Mouse (Mus musculus) v-Abl transformed pro-B cells (cell line): ENCODE results near the gene Slc22a21.
"Not testable (repeated sequence)": the region's sequence is repeated elsewhere in the genome, so short reads cannot be mapped to it uniquely, and the experiment has no call there.

Experiments used
- in situ Hi-C, 2 experiments: fragments of 400-800 bp; cut with MboI; formaldehyde crosslinking; loops; one replicate each; pipeline ENCODE4 v1.15.1; 2025; ENCODE audit not compliant: unreplicated experiment in 2 of 2

The Slc22a21 gene

DNA sequence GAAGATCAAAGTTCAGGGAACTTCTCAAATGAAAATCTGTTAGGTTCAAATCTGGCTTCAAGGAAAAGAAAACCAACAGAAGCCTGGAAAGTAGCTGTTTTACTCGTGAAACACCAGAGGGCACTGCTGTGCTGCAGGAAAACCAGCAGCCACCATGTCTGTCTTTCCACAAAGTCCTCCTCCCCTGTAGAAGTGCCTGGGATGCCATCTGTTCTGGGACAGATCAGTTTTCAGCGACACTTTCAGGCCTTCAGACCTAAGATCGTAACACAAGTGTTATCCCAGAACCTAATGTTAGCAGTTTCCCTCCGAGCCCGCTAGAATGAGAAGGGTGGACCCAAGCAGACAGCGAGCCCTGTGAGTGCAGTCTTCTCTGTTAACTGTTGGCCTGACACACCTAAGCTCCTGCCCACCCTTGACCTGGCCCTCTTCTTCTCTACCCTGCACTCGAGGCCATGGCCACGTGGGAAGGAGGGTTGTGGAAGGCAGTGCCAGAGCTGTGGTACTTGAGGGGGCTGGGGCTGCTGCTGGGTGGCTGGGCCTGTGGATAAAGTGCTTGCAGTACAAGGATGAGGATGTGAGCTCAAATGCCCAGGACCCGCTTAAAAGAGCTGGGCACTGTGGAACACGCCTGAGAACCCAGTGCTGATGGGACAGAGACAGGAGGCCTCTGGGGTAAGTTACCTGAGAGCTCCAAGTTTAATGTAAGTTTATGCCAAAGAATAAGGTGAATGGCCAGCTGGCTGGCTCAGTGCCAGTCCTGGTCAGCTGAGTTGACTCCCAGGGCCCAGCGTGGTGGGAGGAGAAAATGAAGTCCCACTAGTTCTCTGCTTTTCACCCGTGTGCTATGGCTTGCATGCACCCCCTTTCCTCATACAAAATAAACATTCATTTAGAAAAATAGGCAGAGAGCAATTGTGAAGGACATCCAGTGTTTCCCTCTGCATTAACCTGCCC is 22.9 kb upstream of the Slc22a21 start:
- in situ Hi-C loops, result loop anchor here in 1 of 2 experiments (5.0 to 10.0 kb wide), 3 partner anchors 254 to 982 kb away; no protein-coding TSS in a partner anchor

DNA sequence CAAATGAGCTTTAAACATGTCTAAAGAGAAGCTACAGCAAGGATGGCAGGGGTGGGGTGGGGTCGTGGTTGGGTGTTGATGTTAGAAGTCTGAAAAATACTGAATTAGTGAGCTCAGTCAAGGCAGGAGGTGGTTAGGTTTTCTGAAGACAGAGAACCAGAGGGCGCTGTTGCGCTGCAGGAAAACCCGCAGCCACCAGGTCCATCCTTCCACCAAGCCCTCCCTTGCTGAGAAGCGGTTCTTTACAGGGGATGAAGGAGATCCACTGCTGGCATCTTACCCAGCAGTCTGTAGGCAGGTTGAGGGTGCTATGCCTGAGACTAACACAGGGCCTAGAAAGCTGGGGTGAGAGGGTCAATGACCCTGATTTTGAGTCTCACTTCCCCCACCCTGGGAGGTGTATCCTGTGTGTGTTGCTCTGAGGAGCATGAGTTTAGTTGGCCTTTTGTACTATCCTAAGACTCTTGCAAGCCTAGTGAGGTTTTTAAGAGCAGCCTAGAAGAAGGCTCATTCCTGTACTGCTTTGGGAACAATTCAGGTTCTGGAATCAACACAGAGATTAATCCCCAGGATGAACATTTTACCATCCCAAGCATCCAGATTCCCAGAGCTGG is 22.1 kb upstream of the Slc22a21 start:
- in situ Hi-C loops, result loop anchor here in 1 of 2 experiments (5.0 to 10.0 kb wide), 3 partner anchors 255 to 983 kb away; no protein-coding TSS in a partner anchor

- in situ Hi-C loops, result no loop called here
These were observed 17.5 kb upstream of the Slc22a21 start for GRCm38 (mm10) chr11:53997661-53998060.

DNA sequence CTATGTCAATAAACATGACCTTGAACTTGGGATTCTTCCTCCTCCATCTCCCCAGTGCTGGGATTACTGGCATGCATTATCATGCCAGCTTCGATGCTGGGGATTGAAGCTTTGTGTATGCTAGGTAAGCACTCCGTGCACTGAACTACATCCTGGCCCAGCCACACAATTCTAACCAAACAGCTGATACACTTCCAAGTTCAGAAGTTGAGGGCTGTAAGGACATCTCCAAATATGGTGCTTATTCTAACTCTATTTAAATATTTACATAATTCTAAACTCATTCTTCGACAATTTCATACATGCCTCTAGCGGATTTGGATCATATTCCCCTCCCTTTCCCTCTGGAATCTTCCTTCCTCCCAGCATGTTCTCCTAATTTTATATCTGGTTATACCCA is 12.1 kb upstream of the Slc22a21 start:
- in situ Hi-C loops, result no loop called here

DNA sequence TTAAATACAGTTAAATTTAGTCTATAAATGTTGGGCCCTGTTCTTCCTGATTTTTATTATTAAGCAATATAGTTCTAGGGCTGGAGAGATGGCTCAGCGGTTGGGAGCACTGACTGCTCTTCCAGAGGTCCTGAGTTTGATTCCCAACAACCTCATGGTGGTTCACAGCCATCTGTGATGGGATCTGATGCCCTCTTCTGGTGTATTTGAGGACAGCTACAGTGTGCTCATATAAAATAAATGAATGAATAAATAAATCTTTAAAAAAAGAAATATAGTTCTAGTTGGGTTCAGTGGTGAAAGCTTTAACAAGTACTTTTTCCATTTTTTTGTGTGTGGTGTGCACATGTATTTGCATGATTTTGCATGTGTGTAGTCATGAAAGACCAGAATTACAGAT is 9.1 kb upstream of the Slc22a21 start:
- in situ Hi-C loops, result no loop called here

DNA sequence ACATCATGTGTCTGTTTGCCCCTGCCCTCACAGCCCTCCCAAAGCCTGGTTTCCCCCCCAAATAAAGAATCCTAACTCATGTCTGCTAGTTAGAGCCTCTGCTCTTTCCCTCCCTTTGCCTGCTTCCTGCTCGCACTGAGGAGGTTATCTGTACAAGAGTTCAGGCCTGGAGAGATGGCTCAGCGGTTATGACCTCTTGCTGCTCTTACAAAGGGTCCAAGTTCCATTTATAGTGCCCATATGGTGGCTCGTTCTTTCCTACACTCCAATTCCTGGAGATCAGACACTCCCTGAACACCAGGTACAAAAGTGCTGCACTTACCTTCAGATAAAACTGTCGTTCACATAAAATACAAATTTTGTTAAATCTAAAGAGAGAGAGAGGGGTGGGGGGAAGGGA is 7.9 kb upstream of the Slc22a21 start:
- in situ Hi-C loops, result no loop called here

GRCm38 (mm10) chr11:53981396-53981795 is 1.3 kb upstream of the Slc22a21 start:
- in situ Hi-C loops, result no loop called here

- in situ Hi-C loops, result not testable (repeated sequence)
These were observed 710 bp downstream of the Slc22a21 start for GRCm38 (mm10) chr11:53979456-53979787.

DNA sequence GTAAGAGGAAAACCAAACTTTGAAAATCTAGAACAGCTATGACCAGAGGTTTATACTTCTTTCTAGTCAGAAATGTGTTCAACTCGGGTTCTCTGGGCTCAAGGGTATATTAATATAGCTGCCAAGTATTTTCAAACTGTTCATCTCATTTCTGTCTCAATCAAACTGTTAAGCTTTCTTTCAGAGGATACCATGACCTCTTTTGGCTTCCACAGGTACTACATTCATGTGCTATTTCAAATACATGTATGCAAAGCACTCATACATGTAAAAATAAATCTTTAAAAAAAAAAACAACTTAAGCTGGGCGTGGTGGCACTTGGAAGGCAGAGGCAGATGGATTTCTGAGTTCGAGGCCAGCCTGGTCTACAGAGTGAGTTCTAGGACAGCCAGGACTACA is 2.5 kb downstream of the Slc22a21 start:
- in situ Hi-C loops, result no loop called here

GRCm38 (mm10) chr11:53975559-53975958 is 4.6 kb downstream of the Slc22a21 start:
- in situ Hi-C loops, result no loop called here

GRCm38 (mm10) chr11:53958984-53959383 is 21.1 kb downstream of the Slc22a21 start:
- in situ Hi-C loops, result no loop called here

GRCm38 (mm10) chr11:53958176-53958575 is 22.0 kb downstream of the Slc22a21 start:
- in situ Hi-C loops, result not testable (repeated sequence)

- in situ Hi-C loops, result no loop called here
These were observed 23.5 kb downstream of the Slc22a21 start for GRCm38 (mm10) chr11:53956636-53957035.

DNA sequence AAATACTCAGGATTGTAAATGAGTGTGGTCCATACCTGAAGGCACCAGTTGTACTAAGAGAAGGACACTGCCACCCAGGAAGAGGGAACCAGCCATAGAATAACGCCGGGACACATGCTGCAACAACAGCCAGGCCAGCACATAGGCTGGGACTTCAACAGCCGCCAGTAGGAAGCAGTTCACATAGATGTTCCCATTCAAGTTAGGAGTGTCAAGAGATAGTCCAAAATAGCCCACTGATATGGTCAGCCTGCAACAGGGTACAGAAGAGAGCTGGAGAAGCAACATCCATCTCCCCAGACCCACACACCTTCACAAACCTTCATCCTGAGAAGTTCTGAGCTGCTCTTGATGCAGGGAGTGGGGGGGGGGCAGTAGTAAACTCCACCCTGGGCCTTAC is 25.5 kb downstream of the Slc22a21 start:
- in situ Hi-C loops, result no loop called here

- in situ Hi-C loops, result not testable (repeated sequence)
These were observed 30.0 kb downstream of the Slc22a21 start for GRCm38 (mm10) chr11:53950133-53950532.

DNA sequence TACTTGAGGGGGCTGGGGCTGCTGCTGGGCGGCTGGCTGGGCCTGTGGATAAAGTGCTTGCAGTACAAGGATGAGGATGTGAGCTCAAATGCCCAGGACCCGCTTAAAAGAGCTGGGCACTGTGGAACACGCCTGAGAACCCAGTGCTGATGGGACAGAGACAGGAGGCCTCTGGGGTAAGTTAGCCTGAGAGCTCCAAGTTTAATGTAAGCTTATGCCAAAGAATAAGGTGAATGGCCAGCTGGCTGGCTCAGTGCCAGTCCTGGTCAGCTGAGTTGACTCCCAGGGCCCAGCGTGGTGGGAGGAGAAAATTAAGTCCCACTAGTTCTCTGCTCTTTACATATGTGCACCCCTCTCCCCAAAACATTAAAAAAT is 48.2 kb downstream of the Slc22a21 start:
- in situ Hi-C loops, result loop anchor here in 1 of 2 experiments (5.0 kb wide), 1 partner anchor 325 kb away; no protein-coding TSS in a partner anchor

GRCm38 (mm10) chr11:53931091-53931943 is 48.8 kb downstream of the Slc22a21 start:
- in situ Hi-C loops, result loop anchor here in 1 of 2 experiments (5.0 kb wide), 1 partner anchor 326 kb away; no protein-coding TSS in a partner anchor

DNA sequence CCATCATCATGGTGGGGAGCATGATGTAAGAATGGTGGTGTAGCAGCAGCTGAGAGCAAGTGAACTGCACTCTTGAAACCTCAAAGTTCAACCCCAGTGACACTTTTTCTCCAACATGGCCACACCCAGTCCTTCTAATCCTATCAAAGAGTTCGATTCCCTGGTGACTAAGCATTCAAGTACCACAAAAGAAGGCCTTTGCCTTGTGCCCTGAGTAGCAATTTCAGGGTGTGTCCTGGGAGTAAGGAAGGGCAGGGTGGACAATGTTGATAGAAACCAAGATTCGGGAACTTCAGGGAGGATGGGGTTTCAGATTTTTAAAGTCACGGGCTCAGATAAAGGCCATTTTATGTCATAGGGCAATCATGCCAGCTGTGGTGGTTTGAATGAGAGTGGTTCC is 50.4 kb downstream of the Slc22a21 start:
- in situ Hi-C loops, result loop anchor here in 1 of 2 experiments (5.0 kb wide), 1 partner anchor 328 kb away; no protein-coding TSS in a partner anchor

- in situ Hi-C loops, result no loop called here
These were observed 51.5 kb downstream of the Slc22a21 start for GRCm38 (mm10) chr11:53928585-53928984.

GRCm38 (mm10) chr11:53926303-53926702 is 53.8 kb downstream of the Slc22a21 start:
- in situ Hi-C loops, result no loop called here

GRCm38 (mm10) chr11:53918851-53919250 is 61.3 kb downstream of the Slc22a21 start:
- in situ Hi-C loops, result loop anchor here in 1 of 2 experiments (25.0 kb wide), 1 partner anchor 1482 kb away; no protein-coding TSS in a partner anchor
